Mouse (Mus musculus) hindbrain, embryonic 14.5 days (tissue): Measurements from ENCODE around the gene Rufy4. TPM values are rescaled to one million over a fixed set of nuclear protein-coding genes. Genes with fewer than 3 reads are reported as not detected.

Experiments
- ATAC-seq: fragments of 200-750 bp; cut with Nextera tagmentation; 2 replicates; pipeline ENCODE4 v1.8.0; 2017; ENCODE audit warnings: moderate number of reproducible peaks, mild to moderate bottlenecking, moderate TSS enrichment, moderate library complexity; ENCODE audit not compliant: low FRiP score
- DNase-seq: peaks from one replicate; pipeline ENCODE4 v3.0.0-alpha.2; 2015; ENCODE audit warnings: low spot score
- H3K27ac ChIP-seq: fragments of 300-500 bp; sonication (generic); 2 replicates; pipeline ENCODE4 v1.5.1; 2014; ENCODE audit warnings: mild to moderate bottlenecking, moderate library complexity
- H3K27me3 ChIP-seq: fragments of 300-500 bp; sonication (generic); 2 replicates; pipeline ENCODE4 v1.6.1; 2014; ENCODE audit warnings: mild to moderate bottlenecking, low read length, mixed read lengths; ENCODE audit not compliant: control insufficient read depth, insufficient read depth
- H3K36me3 ChIP-seq: fragments of 300-500 bp; sonication (generic); replicated peaks from 2 replicates; pipeline ENCODE4 v1.6.1; 2014; ENCODE audit not compliant: control insufficient read depth, insufficient read depth
- H3K4me1 ChIP-seq: fragments of 300-500 bp; sonication (generic); replicated peaks from 2 replicates; pipeline ENCODE4 v1.6.1; 2014; ENCODE audit warnings: antibody characterized with exemption, low read length, mixed read lengths; ENCODE audit not compliant: control insufficient read depth, insufficient read depth
- H3K4me2 ChIP-seq: fragments of 300-500 bp; sonication (generic); replicated peaks from 2 replicates; pipeline ENCODE4 v1.6.1; 2014; ENCODE audit warnings: mild to moderate bottlenecking, moderate library complexity
- H3K4me3 ChIP-seq: fragments of 300-500 bp; sonication (generic); replicated peaks from 2 replicates; pipeline ENCODE4 v1.5.1; 2014; ENCODE audit warnings: mild to moderate bottlenecking, low read length
- H3K9ac ChIP-seq: fragments of 300-500 bp; sonication (generic); 2 replicates; pipeline ENCODE4 v1.6.1; 2014
- H3K9me3 ChIP-seq: fragments of 300-500 bp; sonication (generic); 2 replicates; pipeline ENCODE4 v1.6.1; 2016; ENCODE audit warnings: low read length; ENCODE audit not compliant: control insufficient read depth
- WGBS: fragments of 180-500 bp; shearing (Covaris S2); extraction: QIAGEN DNeasy Blood & Tissue Kit; methylation state at CpG from one replicate; pipeline ENCODE4 v1.1.7; 2014; 5-methylcytosine and 5-hydroxymethylcytosine counted together
- polyA plus RNA-seq: library from polyadenylated mRNA; unstranded; fragments of >200 nt; fragmentation: Nextera tagmentation; extraction: Ambion mirVana; gene quantifications from 2 replicates; pipeline ENCODE4 v1.2.1, GENCODE M21; 2014

The Rufy4 gene
- polyA plus RNA-seq, 1 experiment from 2014 or later = 0.43 TPM

DNA sequence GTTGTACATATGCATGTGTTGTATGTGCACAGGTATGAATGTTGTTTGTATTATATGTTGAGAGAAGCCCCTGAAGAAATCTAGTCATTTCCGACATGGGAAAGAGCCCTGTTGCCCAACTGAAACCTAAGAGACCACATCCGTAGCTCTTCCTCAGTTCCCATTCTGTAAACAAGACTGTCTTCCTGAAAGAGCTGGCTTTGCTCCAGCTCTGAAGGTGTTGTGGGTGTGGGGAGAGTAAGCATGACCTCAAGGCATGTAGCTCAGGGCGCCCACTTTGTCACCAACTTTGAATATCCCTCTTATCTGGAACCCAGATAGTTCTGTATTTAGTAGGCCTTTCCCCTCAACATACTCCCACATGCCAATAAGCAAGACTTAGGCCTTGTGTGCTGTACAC is 53.3 kb downstream of the Rufy4 start:
- WGBS = 87% methylated on average over 3 of the region's 3 CpGs
- no peaks in the 10 kb centered on the region for H3K27me3 ChIP-seq
- no peak overlapping the region for H3K4me3 ChIP-seq
- H3K36me3 ChIP-seq = no peaks in the 10 kb centered on the region
- no peak overlapping the region for H3K9ac ChIP-seq
- no peaks in the 10 kb centered on the region for H3K9me3 ChIP-seq
- no peak for DNase-seq
- ATAC-seq = no peak
- no peak overlapping the region for H3K4me2 ChIP-seq
- H3K27ac ChIP-seq = no peak overlapping the region
- H3K4me1 ChIP-seq = no peaks in the 10 kb centered on the region

DNA sequence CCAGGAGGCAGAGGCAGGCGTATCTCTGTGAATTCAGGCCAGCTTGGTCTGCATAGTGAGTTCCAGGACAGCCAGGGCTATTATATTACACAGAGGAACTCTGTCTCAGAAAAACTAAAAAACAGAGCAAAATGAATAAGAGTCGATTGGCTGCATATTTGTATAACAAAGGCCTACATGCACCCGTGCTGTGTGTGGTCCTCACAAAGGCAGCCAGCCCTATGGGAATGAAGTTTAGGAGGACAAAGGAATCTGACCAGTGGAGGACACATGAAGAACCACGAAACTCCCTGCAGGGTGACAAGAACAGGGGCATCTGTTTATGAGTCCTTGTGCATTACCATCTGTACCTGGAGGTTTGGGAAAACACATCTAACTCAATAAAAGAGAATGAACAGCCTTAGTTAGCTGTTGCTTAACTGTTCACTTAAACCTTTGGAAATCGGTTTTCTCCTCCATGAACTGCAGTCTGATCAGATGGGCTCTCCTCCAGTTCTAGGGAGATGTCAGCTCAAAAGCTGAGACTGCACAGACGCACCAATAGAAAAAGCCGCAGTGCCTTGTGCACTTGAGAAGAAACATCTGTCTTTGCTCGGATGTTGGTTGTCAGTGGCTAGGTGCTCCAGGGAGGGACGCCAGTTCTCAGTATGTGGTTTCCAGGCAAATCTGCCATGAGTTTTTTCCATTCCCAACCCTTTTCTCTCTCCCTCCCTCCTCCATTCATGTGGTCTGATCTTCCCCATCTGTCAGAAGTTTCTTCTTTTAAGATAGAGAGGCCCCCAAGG is 54.5 kb downstream of the Rufy4 start:
- H3K4me1 ChIP-seq = no peaks in the 10 kb centered on the region
- ATAC-seq (no peak), DNase-seq (no peak)
- no peak overlapping the region for H3K27ac ChIP-seq
- 59% methylated on average over 9 of the region's 9 CpGs for WGBS
- H3K36me3 ChIP-seq = no peaks in the 10 kb centered on the region
- H3K4me2 ChIP-seq = no peak overlapping the region
- no peaks in the 10 kb centered on the region for H3K27me3 ChIP-seq
- H3K9ac ChIP-seq = no peak overlapping the region
- H3K4me3 ChIP-seq = no peak overlapping the region
- H3K9me3 ChIP-seq = no peaks in the 10 kb centered on the region

DNA sequence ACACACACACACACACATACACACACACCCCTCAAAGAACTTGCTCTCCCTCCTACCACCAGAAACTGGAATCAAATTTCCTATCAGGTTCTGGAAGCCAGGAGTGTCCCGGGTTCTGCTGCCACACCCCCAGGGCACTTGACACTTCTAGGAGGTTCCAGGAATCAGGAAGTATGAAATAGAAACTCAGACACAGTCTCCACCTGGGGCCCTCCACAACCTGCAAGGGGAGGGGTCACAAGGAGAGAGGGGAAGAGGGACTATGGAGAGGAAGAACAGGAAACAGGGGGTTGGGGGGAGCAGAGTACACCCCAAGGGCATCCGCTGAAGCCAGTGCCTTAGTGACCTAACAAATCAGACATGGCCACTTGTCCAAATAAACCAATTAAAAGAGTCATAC is 56.1 kb downstream of the Rufy4 start:
- H3K4me1 ChIP-seq = no peaks in the 10 kb centered on the region
- no peak overlapping the region for H3K4me2 ChIP-seq
- H3K4me3 ChIP-seq = no peak overlapping the region
- H3K27me3 ChIP-seq = no peaks in the 10 kb centered on the region
- H3K9ac ChIP-seq = no peak overlapping the region
- WGBS = 88% methylated on average over 2 of the region's 2 CpGs
- no peak overlapping the region for H3K27ac ChIP-seq
- H3K36me3 ChIP-seq = no peaks in the 10 kb centered on the region
- DNase-seq (no peak), ATAC-seq (no peak)
- H3K9me3 ChIP-seq = no peaks in the 10 kb centered on the region

DNA sequence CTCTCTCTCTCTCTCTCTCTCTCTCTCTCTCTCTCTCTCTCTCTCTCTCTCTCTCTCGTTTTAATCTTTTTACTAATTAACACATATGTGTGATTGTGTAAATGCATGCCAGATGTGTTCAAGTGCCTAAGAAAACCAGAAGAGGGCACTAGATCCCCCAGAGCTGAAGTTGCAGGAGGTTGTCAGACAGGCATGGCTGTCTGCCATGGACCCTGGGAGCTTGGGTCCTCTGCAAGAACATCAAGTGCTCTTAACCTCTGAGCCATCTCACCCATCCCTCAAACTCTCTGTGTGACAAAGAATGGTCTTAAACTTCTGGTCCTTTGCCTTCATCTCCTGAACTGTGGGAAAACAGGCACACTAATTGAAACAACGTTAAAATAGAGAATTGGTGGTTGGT is 57.7 kb downstream of the Rufy4 start:
- H3K9me3 ChIP-seq = no peaks in the 10 kb centered on the region
- no peak for ATAC-seq
- WGBS = 73% methylated on average over 2 of the region's 2 CpGs

DNA sequence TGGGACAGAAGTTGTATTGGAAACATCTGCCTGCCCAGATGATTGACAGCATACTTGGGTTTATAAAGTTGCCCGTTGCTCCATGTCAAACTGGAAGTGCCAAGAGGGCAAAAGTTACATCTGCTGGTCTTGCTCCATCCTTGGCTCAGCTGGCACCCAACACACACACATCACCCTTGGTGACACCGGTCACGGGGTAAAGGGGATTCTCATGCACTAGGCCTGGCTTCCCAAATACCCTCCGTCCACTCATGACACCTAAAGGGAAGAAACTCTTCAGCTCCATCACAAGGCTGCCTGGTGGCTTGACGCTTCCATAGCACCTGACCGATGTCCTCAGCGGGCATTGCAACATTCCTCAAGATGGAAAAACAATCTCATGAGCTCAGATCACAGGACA is 65.1 kb downstream of the Rufy4 start:
- DNase-seq (no peak), ATAC-seq (no peak)
- Histone ChIP-seq H3K4me3 (no peak overlapping the region), H3K9ac (no peak overlapping the region), H3K9me3 (no peaks in the 10 kb centered on the region), H3K27ac (no peak overlapping the region), H3K4me1 (no peaks in the 10 kb centered on the region), H3K27me3 (no peaks in the 10 kb centered on the region), H3K4me2 (no peak overlapping the region), H3K36me3 (no peaks in the 10 kb centered on the region)
- WGBS = 94% methylated on average over 7 of the region's 7 CpGs

More for the DNA sequence above, 57.7 kb downstream of the Rufy4 start:
- no peak overlapping the region for H3K9ac ChIP-seq
- H3K27me3 ChIP-seq = no peaks in the 10 kb centered on the region
- H3K4me1 ChIP-seq = no peaks in the 10 kb centered on the region
- no peak overlapping the region for H3K4me3 ChIP-seq
- no peak overlapping the region for H3K4me2 ChIP-seq
- H3K36me3 ChIP-seq = no peaks in the 10 kb centered on the region
- no peak overlapping the region for H3K27ac ChIP-seq
- no peak for DNase-seq

DNA sequence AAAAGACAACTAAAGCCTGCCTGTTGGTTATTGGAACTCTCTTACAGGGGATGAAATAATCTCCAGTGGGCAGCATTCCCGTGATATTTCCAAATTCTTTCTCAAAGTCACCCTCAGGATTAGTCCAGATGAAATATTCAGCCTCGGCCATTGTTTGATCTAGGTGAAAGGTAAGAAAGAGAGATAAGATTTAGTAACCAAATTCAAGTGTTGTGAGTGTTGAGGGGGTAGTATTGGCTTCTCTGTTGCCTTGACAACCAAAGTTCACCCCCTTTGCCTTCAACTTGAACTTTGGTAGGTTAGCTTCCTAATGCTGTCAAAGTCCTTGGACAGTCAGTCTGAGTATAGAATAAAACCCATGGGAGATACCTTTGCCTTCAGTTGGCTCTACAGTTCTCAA is 67.4 kb downstream of the Rufy4 start:
- ATAC-seq = no peak
- no peak overlapping the region for H3K9ac ChIP-seq
- no peak for DNase-seq
- WGBS = 89% methylated on average over 2 of the region's 2 CpGs
- no peaks in the 10 kb centered on the region for H3K9me3 ChIP-seq
- H3K4me1 ChIP-seq = no peaks in the 10 kb centered on the region
- no peak overlapping the region for H3K4me3 ChIP-seq
- H3K4me2 ChIP-seq = no peak overlapping the region
- H3K27me3 ChIP-seq = no peaks in the 10 kb centered on the region
- no peak overlapping the region for H3K27ac ChIP-seq
- H3K36me3 ChIP-seq = no peaks in the 10 kb centered on the region

DNA sequence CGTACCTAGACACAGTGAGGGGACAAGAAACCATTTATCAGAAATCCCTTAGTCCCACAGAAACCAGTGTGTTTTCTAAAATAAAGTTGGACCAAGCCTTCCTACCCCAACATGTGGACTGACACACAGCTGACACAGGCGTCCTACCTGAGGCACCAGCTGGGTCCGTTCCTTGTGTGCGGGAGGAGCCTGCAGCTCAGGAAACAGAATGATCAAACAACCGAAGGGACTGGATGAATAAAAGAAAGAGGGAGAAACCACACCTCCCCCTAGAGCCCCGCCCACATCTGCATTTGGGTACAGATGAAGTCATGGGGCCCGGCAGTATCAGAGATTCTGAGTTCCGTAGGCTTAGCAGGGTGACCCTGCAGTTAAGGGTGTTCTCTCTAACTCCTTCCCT is 69.1 kb downstream of the Rufy4 start, which contains the start of gene Cxcr1:
TSS of gene Cxcr1 (minus strand) at position 187 of the 400 bp plus-strand sequence.
- WGBS = 73% methylated on average over 8 of the region's 8 CpGs
- no peaks in the 10 kb centered on the region for H3K36me3 ChIP-seq
- H3K4me3 ChIP-seq = no peak within 1 kb of the TSS
- ATAC-seq (no peak), DNase-seq (no peak)
- H3K9ac ChIP-seq = no peak within 1 kb of the TSS
- H3K9me3 ChIP-seq = no peaks in the 10 kb centered on the region
- H3K27me3 ChIP-seq = no peaks in the 10 kb centered on the region
- no peak within 1 kb of the TSS for H3K4me2 ChIP-seq
- H3K4me1 ChIP-seq = no peaks in the 10 kb centered on the region
- no peak within 1 kb of the TSS for H3K27ac ChIP-seq

DNA sequence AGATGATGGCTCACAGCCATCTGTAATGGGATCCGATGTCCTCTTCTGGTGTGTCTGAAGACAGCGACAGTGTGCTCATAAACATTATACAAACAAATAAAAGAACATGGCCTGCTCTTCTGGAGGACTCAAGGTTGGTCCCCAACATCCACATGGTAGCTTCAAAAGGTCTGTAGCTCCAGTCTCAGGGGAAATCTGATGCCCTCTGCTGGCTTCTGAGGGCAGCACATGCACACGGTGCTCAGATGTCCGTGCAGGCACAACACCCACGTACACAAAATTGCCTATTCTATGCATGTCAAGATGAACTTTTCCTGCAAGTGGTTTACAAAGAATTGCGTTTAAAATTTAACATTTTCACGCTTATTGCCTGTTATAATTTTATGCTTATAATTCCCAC is 70.6 kb downstream of the Rufy4 start:
- Histone ChIP-seq H3K9ac (no peak overlapping the region), H3K27ac (no peak overlapping the region), H3K36me3 (no peaks in the 10 kb centered on the region), H3K27me3 (no peaks in the 10 kb centered on the region), H3K4me2 (no peak overlapping the region), H3K9me3 (no peaks in the 10 kb centered on the region), H3K4me1 (no peaks in the 10 kb centered on the region), H3K4me3 (no peak overlapping the region)
- WGBS = 45% methylated on average over 7 of the region's 7 CpGs
- DNase-seq (no peak), ATAC-seq (no peak)

DNA sequence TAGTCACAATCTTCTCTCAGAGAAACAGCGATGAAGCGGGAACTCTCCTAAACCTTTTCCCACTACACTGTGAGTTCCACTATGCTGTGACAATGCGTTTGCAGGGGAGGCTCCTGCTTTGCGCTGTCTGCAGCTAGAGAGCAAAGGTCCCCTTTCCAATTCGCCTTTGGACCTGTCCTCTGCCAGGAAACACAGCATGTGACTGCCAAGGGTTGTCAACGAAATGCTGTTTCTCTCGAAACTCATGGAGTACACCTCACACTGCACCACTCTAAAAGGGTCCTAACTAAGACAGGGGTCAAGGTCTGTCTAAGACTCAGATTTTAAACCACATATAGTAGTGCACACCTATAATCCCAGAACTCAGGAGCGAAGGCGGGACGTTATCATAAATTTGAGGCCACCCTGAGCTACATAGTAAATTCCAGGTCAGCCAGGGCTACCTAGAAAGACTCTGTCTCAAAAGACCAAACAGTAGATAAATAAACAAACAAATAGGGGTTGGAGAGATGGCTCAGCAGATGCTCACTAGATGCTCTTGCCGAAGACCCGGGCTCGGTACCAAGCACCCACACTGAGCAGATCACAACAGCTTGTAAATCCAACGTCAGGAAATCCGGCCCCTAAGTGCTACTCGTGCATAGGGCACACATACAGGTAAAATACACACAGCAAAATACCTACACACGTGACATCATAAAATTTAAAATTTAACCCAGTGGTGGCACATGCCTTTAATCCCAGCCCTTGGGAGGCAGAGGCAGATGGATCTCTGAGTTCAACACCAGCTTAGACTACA is 71.5 kb downstream of the Rufy4 start:
- no peak overlapping the region for H3K9ac ChIP-seq
- H3K27ac ChIP-seq = no peak overlapping the region
- H3K4me3 ChIP-seq = no peak overlapping the region
- 84% methylated on average over 17 of the region's 17 CpGs for WGBS
- no peaks in the 10 kb centered on the region for H3K36me3 ChIP-seq
- no peaks in the 10 kb centered on the region for H3K4me1 ChIP-seq
- no peak overlapping the region for H3K4me2 ChIP-seq
- no peaks in the 10 kb centered on the region for H3K27me3 ChIP-seq
- H3K9me3 ChIP-seq = no peaks in the 10 kb centered on the region
- no peak for DNase-seq
- ATAC-seq = no peak
